Mouse (Mus musculus): ENCODE data around the gene Extl2. TPM values are rescaled to one million over a fixed set of nuclear protein-coding genes. Genes with fewer than 3 reads are reported as not detected.

The Extl2 gene
- total RNA-seq (2022) = 10 to 100 TPM; 63.7 to 73.2 (median 72.0) TPM

DNA sequence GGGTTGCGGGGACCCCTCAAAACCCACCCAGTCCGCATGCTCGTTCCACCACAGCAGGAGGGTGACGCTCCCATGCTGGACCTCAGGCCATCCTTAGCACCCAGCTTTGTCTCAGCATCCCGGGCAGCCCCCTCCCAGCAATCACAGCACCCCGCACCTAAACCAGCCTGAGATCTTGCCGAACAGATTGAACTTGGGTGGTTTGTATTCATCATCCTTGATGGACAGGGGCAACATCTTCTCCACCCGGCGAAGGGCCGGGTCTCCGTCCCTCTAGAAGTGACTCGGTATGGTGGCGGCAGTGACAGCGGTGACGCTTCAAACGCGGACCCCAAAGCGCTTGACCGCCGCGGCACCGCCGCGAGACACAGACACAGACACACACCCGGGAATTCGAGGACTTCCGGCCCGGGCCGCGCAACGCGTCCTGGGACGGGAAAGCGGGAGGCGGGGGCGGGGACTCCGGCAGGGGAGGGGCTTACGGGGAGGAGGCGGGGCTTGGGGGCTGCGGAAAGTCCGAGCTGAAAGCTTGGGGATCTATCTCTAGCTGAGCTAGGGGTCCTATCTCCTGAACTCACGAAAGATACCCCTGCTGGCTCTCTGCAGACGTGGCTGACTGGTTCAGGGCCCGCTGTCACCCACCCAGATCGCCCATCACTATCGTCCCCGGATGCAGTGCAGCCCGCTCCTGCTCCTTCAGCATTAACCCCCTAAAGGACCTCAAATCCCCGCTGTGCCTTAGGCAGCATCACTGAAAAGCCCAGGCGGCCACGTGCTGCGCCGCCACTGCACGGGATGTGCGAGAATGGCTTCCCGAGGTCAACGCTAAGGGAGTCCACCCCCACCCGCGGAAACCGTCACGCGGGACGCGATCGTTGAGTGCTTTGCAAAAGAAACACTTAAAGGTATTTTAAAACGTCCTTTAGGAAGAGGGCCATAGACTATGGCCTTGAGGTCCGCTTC lies at the start of gene Extl2, which contains the start of gene Slc30a7:
Gene Extl2, plus strand, starts transcription at position 485 of the 963 bp plus-strand sequence.
Gene Slc30a7, minus strand, starts transcription at position 429 of the 963 bp plus-strand sequence.
- DNase-seq (ENCODE audit: low spot score in 2 of 2) = peak; percentile 72 to 82

DNA sequence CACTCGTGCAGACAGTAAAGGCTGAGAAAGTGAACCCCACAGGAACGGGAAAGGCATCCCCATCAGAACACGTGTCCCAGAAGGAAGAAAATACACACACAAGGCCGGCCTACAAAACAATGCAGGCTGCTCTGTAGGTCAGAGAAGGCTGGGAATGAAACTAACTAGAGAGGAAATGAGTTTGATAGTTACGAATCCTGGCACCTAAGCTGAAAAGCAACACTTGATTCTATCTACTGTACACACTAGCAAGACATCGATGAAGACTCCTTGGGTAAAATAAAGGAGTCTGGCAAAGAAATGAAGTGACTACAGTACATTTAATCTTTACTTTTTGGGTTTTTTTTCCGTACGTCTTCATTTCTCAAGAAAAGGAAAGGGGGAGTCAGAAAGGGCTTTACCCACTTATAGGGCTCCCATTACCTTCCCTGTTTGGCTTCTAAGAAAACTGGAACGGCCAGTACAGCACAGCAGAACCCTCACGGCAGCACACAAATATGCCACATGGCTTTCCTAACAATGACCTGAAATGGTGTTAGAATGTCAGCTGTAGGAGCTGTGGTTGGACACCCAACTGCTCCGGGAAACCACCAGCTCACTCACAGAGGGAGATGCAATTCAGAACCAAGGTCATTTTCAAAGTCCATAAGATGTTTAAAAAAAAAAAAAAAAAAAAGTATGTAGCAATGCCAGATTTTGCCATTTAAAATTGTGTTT lies 45.8 kb upstream of the Extl2 start:
- no peak for DNase-seq (ENCODE audit: low spot score in 2 of 2)

DNA sequence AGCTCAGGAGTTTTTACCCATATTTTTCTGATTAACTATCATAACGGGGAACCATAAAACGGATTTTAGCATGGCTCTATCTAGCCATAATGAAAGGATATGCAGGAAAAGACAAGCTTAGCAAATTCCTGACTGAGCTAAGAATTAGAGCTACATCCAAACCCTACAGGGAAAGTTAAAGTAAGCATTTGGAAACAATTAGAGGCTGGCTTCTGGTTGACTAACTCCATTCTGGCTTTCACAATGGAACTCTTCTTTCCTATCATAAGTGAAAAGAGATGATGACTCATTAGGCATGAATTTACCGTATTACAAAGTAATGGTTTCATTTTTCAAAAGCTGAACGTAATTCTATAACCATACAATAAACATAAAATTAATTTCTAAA lies 45.2 kb upstream of the Extl2 start:
- no peak for DNase-seq (ENCODE audit: low spot score in 2 of 2)

DNA sequence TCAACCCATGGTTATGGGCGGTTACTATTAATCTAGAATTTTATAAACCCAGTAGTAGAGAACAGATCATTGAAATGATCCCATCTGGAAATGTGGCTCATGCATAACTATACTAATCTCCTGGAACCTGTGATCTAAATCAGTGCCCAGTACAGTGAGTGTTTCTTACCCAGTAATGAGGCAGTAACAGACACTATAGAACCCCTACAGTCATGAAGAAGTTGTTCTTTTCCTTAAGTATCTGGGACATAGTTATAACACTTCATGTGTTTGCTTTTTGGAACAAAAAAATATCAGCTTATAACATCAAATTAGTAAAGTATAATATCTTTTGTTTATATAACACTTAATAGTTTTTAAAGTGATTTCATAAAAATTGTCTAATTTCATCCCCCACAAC lies 43.7 kb upstream of the Extl2 start:
- DNase-seq (ENCODE audit: low spot score in 2 of 2) = no peak

DNA sequence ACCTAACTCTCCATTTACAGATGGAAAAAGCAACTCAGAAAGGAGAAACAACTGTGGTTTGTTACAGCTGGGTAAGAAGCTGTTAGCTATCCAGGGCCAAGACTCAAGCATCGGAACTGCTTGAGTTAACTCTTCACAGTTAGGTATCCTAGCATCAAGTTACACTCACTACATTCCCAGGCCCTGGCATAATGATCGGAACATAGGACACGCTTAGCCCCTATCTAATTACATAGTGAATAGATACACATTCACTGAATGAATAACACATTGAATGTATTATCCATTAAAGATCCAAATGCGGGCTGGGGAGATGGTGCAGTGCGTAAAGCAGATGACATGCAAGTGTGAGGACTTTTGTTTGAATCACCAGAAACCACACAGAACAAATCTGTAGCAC lies 43.2 kb upstream of the Extl2 start:
- no peak for DNase-seq (ENCODE audit: low spot score in 2 of 2)

DNA sequence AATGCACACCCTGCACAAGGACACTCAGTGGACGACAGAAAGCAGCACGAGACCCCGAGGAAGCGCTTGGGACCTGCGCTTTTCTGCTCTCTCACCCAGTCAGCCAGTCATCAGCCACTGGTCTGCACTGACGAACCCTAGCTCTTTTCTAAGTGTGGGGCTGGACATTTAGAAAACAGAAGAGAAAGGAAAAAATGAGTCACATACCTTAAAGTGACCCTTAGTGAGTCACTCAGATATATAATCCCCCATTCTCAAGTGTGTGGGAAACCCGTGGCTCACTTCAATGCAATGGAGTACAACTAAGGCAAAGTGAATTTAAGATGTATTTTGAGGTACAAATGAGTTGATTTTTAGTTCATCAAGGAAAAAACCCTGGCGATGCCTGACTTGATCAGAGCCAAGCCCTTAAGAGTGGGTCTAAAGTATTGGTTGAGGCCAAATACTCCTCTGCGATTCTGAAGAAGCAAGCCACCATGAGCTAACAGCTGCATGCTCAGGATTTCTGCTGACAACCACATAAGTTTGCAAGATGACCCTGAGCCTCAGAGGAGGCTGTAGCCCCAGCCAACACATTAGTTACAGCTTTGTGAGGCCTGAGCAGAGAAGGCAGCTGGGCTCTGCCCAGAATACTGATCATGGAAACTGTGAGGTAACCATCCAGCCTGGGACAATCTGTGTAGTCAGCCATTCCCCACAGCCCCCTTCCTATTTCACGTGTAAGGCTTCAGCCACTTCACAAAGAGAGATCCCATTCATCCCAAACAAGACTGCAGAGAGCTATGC lies 38.3 kb upstream of the Extl2 start:
- no peak for DNase-seq (ENCODE audit: low spot score in 2 of 2)

DNA sequence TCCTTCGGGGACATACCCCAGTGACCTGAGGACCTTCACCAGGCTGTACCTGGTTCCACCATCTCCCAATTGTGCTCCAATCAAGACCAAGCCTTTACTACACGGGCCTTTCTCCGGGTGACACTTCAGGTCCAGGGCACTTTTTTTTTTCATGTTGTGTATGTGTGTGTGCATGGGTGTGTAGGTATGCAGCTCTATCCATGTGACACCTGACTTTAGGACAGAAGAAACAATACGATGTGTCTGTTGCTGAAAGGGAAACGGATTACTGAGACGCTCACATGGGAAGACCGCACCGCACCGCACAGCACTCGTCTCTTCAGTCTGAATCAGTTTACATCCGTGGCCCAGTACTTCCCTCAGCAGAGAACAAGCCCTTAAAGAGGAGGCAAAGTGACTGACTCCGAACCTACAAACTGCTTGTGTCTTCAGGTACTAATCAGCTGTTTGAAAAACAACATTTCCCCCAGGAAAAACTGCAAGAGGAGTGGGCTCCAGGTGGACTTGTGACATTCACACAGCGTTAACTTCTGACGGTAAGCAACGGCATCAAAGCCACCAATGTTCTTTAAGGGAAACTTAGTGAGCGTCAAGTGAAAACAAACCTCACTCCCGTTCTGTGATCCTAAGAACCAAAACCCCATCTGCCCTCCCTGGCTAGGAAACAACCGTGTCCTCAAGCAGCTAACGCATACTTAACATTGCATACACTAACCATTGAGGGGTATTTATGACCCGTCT lies 36.0 kb upstream of the Extl2 start:
- DNase-seq (ENCODE audit: low spot score in 2 of 2) = no peak

DNA sequence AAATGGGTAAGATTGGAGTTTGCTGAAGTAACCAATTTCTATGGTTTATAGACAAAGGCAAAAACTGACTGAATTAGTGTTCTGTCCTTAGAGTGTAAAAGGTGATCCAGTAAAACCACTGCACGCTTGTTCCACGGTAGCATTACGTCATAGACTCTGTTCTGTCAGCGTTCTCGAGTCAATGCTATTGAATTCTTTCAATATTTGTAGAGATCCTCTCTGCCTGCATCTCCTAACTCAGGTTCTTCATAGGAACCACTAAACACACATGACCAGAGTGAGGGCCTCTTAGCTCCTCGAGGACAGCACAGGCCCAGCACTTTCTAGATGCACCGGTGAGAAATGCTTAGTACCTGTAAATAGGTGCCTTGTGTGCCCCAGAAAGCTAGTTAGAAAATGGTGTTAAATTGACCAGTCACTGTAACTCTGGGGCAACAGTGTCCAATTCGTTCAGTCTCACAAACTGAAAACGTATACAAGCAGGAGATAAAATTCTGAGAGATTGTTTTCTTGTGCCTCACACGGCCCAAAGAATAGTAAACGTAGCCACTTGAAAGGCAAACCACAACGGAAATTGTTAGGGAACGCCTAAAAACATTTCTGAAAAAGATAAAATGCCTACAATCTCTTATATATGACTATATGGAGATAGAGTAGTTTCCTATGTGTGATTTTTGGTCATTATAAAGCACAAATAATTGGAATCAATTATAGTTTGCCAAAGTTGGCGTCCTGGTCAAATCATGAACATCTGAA lies 35.2 kb upstream of the Extl2 start:
- DNase-seq (ENCODE audit: low spot score in 2 of 2) = no peak

DNA sequence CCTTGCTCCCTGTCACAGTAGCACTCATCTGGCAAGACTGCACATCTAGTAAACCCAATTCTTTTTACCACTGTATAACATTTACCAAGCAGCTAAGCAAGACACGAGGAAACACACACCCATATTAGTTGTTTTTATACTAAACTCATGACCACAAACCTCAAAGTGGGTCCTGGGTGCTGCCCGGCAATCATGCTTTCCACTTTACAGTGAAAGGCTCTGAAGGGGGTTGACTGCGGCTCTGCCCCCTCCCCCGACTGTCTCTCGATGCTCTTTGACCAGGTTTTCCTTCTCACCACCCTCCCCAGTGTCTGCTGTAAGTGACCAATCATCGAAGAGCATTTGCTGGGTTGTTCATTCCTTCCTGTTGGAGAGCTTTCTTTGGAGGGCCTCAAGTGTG lies 33.0 kb upstream of the Extl2 start:
- no peak for DNase-seq (ENCODE audit: low spot score in 2 of 2)

DNA sequence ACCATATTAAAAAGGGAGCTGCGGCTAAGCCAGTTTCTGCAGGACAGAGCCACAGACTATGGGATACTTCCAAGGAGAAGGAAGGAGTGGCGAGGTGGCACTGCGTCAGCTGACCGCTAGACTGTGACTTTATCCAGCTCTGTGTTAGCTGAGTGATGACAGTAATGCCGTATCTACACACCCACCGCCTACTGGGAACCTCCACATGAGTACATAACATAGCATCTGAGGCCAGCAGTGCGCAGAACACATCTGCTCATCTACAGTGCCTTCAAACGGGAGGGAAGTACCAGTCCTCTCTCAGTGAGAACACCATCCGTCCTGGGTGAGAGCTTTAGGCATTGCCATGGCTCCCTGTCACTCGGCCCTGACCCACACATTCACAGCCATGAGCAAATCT lies 32.3 kb upstream of the Extl2 start:
- DNase-seq (ENCODE audit: low spot score in 2 of 2) = no peak

DNA sequence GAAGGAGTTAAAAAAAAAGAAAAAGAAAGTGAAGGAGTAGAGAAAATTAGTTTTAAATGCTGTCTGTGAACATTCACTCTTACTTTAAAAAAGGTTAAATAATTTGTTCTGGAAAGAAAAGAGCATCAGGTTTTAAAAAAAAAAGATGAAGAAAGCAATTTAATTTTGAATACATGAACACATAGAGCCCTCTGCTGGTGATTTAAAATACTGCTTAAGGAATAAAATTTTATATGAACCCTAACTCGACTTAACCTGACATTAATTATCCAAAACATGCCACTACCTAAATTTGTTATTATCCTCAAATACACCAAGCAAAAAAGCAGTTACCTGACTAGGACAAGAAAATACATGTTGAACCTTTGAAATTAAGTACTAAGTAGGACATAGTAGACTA lies 28.3 kb upstream of the Extl2 start:
- DNase-seq (ENCODE audit: low spot score in 2 of 2) = no peak

DNA sequence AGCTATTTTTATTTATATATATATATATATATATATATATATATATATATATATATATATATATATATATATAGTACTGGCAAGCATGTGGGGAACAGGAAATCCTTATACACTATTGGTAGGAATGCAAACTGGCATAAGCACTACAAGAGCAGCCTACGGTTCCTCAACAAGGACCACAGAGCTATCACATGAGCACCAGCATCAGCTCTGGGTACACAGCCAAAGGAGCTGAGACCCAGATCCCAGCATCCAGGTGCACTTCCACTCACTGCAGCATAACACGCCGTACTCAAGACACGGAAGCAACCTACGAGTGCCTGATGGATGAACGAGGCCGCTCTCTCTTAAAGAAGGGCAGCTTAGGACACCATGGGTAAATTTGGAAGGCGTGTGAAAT lies 24.0 kb upstream of the Extl2 start:
- DNase-seq (ENCODE audit: low spot score in 2 of 2) = peak in 1 of 2 experiments; percentile 22

DNA sequence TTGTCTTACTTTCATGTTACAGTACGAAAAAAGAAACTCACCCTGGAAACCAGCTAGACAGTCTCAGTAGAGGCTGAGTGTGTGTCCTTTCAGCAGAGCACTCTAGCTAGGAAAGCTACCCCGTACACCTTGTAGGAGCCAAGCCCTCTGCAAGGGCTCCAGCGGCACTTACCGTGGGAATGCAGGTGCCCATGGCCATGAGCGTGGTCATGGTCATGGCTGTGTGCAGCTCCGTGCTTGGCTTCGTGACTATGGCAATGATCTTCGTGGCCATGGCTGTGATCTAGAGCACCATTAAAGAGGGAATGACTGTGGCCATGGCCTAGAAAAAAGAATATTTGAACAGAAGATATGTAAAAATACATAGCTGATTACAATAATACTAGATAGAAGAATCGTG lies 22.6 kb upstream of the Extl2 start:
- no peak for DNase-seq (ENCODE audit: low spot score in 2 of 2)

DNA sequence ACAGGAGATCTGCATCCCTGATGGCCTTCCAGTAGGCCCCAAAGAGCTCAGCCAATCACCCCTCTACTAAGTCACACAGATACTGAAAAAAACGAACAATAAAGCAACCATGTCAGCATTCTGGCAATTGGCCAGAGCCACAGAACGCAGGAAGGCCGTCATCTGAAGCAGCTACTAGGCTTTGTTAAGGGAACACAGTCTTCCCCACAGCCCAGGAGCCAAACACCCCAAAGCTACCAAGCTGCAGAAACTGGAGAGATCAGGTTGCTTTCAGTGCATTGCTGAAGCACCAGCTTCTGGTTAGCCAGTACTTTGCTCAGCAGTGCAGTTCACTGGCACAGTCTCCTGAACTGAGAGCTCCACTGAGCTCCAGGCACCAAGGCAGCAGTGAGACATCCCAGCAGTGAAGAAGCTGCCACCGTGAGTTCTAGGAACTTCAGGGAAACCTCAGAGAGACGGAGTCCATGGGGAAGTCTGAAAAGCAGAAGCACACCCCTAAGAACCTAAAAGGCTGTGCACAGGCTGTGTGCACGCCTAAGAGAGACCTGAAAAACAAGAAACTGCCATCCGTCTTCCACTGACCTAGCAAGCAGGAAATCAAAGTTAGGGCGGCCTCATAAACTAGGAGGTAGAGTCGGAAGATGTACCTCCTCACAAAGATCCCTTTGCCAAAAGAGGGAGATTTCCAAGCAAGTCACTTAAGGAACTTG lies 21.9 kb upstream of the Extl2 start:
- no peak for DNase-seq (ENCODE audit: low spot score in 2 of 2)

DNA sequence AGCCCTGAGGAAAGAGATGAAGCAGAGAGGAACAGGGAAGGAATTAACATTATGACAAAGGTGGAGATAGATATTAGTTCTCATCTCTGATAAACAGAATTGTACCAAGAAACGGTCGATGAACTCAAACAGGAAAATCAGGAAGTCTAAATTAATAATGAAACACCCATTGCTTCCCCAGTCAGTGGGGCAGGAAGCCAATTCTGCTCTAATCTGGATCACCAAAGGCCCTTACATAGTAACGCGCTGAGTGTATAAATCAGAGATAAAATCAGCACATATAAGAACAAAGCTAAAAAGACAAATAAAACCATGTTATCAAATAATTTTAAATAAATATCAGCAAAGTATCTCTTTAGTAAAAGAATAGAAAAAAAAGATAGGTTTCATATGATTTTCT lies 15.2 kb upstream of the Extl2 start:
- DNase-seq (ENCODE audit: low spot score in 2 of 2) = no peak

DNA sequence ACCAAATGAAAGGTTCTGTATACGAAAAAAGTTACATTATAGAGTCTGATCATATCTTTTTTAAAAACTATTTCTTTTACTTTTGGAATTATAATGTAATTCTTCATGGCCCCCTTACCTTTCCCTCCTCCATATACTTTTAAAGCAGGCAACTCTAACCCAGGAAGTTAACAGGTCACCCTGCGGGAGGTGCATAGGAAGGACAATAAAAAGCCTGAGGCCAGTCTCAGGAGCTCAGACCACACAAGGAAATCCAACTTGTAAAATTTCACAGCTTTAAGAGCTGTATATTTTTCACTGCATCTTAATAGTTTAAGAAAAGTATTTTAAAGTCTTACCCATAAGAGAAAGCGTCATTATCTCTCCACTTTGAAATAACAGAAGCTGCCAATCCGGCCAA lies 14.7 kb upstream of the Extl2 start:
- no peak for DNase-seq (ENCODE audit: low spot score in 2 of 2)

DNA sequence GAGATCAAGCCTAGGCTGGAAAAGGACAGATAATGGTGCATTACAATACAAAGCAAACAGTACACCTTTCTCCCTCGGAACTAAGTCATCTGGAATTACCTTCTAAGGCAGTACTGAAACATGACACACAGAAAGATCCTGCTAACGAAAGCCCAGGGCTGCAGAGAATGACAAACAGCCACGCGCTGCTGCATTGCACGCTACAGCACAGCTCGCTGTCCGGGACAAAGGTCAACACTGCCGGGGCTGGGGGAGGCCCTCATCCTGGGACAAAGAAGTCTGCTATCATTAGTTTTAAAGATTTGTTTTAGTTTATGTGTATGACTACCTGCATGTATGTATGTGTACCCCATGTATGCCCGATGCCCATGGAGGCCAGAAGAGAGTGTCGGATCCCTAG lies 14.2 kb upstream of the Extl2 start:
- DNase-seq (ENCODE audit: low spot score in 2 of 2) = no peak

DNA sequence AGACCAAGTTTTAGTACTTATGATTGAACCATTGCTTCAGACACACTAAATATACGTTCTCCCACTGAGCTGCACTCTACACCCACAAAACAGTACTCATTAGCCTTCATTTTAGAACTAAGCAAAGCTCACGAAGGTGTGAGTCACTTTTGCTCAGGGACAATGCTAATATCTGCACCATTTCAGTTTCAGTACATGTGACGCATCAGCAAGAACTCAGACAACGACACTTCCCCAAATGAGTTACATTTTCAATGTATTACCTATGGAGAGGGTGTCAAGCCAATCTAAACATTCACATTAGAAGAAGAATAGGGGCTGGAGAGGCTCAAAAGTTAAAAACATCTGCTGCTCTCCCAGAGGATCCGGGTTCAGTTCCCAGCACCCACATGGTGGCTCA lies 10.3 kb upstream of the Extl2 start:
- DNase-seq (ENCODE audit: low spot score in 2 of 2) = no peak

DNA sequence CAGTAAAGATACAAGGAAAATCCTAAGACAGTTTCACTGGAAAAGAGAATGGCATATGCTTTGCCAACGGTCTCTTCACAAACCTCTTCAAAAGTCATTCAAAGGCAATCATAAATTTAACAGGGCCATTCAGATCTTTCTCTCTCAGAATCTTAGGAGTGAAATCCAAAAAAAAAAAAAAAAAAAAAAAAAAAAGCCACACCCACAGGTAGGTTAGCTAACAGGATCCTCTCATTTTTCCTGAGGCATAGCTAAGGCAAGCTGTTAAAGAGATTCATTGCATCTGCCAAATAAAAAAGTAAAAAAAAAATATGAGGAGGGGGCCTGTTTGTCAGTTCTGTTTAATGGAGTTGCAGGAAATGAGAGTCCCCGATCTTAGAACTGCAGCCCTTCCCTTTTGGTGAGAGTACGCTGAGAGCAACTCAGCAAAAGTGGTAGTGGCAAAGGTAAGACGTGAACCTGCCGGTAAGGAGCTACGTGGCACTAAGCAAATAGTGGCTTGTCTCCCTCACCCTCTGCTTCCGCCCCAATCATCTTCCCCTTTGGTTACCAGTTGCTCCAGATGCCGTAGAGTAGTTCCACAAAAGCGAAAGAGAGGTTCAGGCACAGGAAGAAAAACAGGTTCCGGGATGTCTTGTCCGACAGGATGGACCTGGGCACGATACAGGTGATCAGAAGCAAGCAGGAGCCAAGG lies 831 bp upstream of the Extl2 start:
- DNase-seq (ENCODE audit: low spot score in 2 of 2) = no peak

All from left cerebral cortex, adult 8-10 months (tissue).